Mouse (Mus musculus) embryonic fibroblast, embryonic 13.5 days (primary cell): ENCODE measurements around the gene Peli1.

ENCODE experiments used
- CTCF ChIP-seq: IDR thresholded peaks from 2 replicates; pipeline ENCODE4 v1.5.1; 2011; ENCODE audit warnings: mild to moderate bottlenecking, control low read depth, low read length, moderate library complexity, borderline replicate concordance; ENCODE audit not compliant: insufficient read depth
- POLR2A ChIP-seq: IDR thresholded peaks from 2 replicates; pipeline ENCODE4 v1.6.1; 2011; ENCODE audit warnings: low read depth, mild to moderate bottlenecking, control low read depth, low read length, moderate library complexity

DNA sequence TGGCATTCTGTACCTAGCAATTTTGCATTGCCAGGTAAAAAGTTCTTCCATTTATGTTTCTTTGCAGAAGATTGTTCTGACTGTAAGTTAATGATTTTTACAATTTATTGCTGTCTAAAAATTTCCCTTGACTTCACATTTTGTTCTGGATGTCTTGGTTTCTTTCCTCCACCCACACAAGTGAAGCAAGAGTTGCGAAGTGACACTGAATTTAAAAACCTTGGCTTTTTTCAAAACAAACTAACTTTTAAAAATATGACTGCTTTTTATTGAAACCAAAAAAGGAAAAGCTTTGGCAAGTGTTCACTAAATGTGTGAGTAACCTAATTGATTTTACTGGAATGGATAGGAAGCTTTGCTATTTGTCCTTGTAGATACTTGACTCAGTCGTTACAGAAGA, 18.2 kb downstream of the Peli1 start:
- no peak for TF ChIP-seq POLR2A
- no peak for TF ChIP-seq CTCF
